Mouse (Mus musculus) heart, embryonic 13.5 days (tissue): Measurements from ENCODE around the gene Ahr. TPM values are rescaled to one million over a fixed set of nuclear protein-coding genes. Genes with fewer than 3 reads are reported as not detected.
A peak's percentile ranks its signal among the peaks of the same experiment; 100 is the strongest.

Experiments
- ATAC-seq: fragments of 200-750 bp; cut with Nextera tagmentation; 2 replicates; pipeline ENCODE4 v1.8.0; 2017; ENCODE audit warnings: moderate TSS enrichment; ENCODE audit not compliant: insufficient number of reproducible peaks, low FRiP score, low TSS enrichment; ENCODE audit errors: extremely low read depth
- H3K27ac ChIP-seq: fragments of 300-500 bp; sonication (generic); replicated peaks from 2 replicates; pipeline ENCODE4 v1.5.1; 2015; ENCODE audit warnings: moderate library complexity, mild to moderate bottlenecking, inconsistent platforms
- H3K27me3 ChIP-seq: fragments of 300-500 bp; sonication (generic); replicated peaks from 2 replicates; pipeline ENCODE4 v1.6.1; 2015; ENCODE audit warnings: mild to moderate bottlenecking, inconsistent platforms
- H3K36me3 ChIP-seq: fragments of 300-500 bp; sonication (generic); 2 replicates; pipeline ENCODE4 v1.6.1; 2015; ENCODE audit warnings: mild to moderate bottlenecking, inconsistent platforms
- H3K4me1 ChIP-seq: fragments of 300-500 bp; sonication (generic); 2 replicates; pipeline ENCODE4 v1.6.1; 2015; ENCODE audit warnings: inconsistent platforms
- H3K4me2 ChIP-seq: fragments of 300-500 bp; sonication (generic); 2 replicates; pipeline ENCODE4 v1.6.1; 2015; ENCODE audit warnings: inconsistent platforms, mild to moderate bottlenecking, moderate library complexity
- H3K4me3 ChIP-seq: fragments of 300-500 bp; sonication (generic); 2 replicates; pipeline ENCODE4 v1.5.1; 2015; ENCODE audit warnings: moderate library complexity, mild to moderate bottlenecking, inconsistent platforms
- H3K9ac ChIP-seq: fragments of 300-500 bp; sonication (generic); 2 replicates; pipeline ENCODE4 v1.6.1; 2015; ENCODE audit warnings: inconsistent platforms, mild to moderate bottlenecking, moderate library complexity
- H3K9me3 ChIP-seq: fragments of 300-500 bp; sonication (generic); 2 replicates; pipeline ENCODE4 v1.6.1; 2016; ENCODE audit warnings: inconsistent platforms
- WGBS: fragments of 180-500 bp; shearing (Covaris S2); methylation state at CpG from one replicate; pipeline ENCODE4 v1.1.7; 2015; ENCODE audit warnings: mixed read lengths; 5-methylcytosine and 5-hydroxymethylcytosine counted together
- polyA plus RNA-seq: library from polyadenylated mRNA; unstranded; fragments of >200 nt; fragmentation: Nextera tagmentation; extraction: Ambion mirVana; gene quantifications from 2 replicates; pipeline ENCODE4 v1.2.1, GENCODE M21; 2015

The Ahr gene
- 1.8 and 1.9 TPM in 2 replicates for polyA plus RNA-seq

GRCm38 (mm10) chr12:35534754-35535236, at the start of gene Ahr:
Gene Ahr, minus strand, starts transcription at chr12:35535038.
- Histone ChIP-seq H3K27ac (no peak within 1 kb of the TSS), H3K9me3 (no peaks in the 10 kb centered on the region), H3K27me3 (no peaks in the 10 kb centered on the region), H3K4me2 (peak within 1 kb of the TSS; percentile 80), H3K36me3 (no peaks in the 10 kb centered on the region), H3K9ac (peak within 1 kb of the TSS; percentile 78), H3K4me1 (0 out of 2 replicates have a peak, but pooled peaks cover 3% of the 10 kb centered on the region), H3K4me3 (peak within 1 kb of the TSS; percentile 60)
- under 1% methylated on average over 41 of the region's 52 CpGs for WGBS
- ATAC-seq = peak; percentile 87

GRCm38 (mm10) chr12:35578826-35579225, 44.0 kb upstream of the Ahr start:
- Histone ChIP-seq H3K36me3 (no peaks in the 10 kb centered on the region), H3K4me2 (no peak overlapping the region), H3K9me3 (no peaks in the 10 kb centered on the region), H3K9ac (no peak overlapping the region), H3K4me1 (peaks cover 4% of the 10 kb centered on the region; the same call in 1 of the 2 replicates), H3K27ac (no peak overlapping the region), H3K4me3 (no peak overlapping the region), H3K27me3 (no peaks in the 10 kb centered on the region)
- ATAC-seq = no peak
- 75% methylated on average over 4 of the region's 4 CpGs for WGBS

- Histone ChIP-seq H3K4me2 (no peak overlapping the region), H3K27me3 (no peaks in the 10 kb centered on the region), H3K9ac (no peak overlapping the region), H3K4me3 (no peak overlapping the region), H3K9me3 (no peaks in the 10 kb centered on the region), H3K36me3 (no peaks in the 10 kb centered on the region), H3K4me1 (peaks cover 4% of the 10 kb centered on the region; the same call in 1 of the 2 replicates), H3K27ac (no peak overlapping the region)
- ATAC-seq = no peak
- 63% methylated on average over 4 of the region's 4 CpGs for WGBS
Measured at GRCm38 (mm10) chr12:35576107-35576506, 41.3 kb upstream of the Ahr start.

- no peak overlapping the region for H3K4me2 ChIP-seq
- H3K27ac ChIP-seq = no peak overlapping the region
- peaks cover 4% of the 10 kb centered on the region; the same call in 1 of the 2 replicates for H3K4me1 ChIP-seq
- ATAC-seq = no peak
- no peaks in the 10 kb centered on the region for H3K9me3 ChIP-seq
- no peak overlapping the region for H3K4me3 ChIP-seq
- 51% methylated on average over 2 of the region's 2 CpGs for WGBS
- H3K36me3 ChIP-seq = no peaks in the 10 kb centered on the region
- no peaks in the 10 kb centered on the region for H3K27me3 ChIP-seq
- H3K9ac ChIP-seq = no peak overlapping the region
Measured at GRCm38 (mm10) chr12:35573713-35574112, 38.9 kb upstream of the Ahr start.

GRCm38 (mm10) chr12:35562826-35563225, 28.0 kb upstream of the Ahr start:
- Histone ChIP-seq H3K4me3 (no peak overlapping the region), H3K4me2 (no peak overlapping the region), H3K9ac (no peak overlapping the region), H3K9me3 (no peaks in the 10 kb centered on the region), H3K27ac (no peak overlapping the region), H3K36me3 (no peaks in the 10 kb centered on the region), H3K27me3 (no peaks in the 10 kb centered on the region), H3K4me1 (no peaks in the 10 kb centered on the region)
- WGBS = 62% methylated on average over 3 of the region's 3 CpGs
- ATAC-seq = no peak

GRCm38 (mm10) chr12:35558868-35559267, 24.0 kb upstream of the Ahr start:
- no peak for ATAC-seq
- Histone ChIP-seq H3K4me2 (no peak overlapping the region), H3K27me3 (no peaks in the 10 kb centered on the region), H3K9ac (no peak overlapping the region), H3K27ac (no peak overlapping the region), H3K4me1 (no peaks in the 10 kb centered on the region), H3K36me3 (no peaks in the 10 kb centered on the region), H3K9me3 (no peaks in the 10 kb centered on the region), H3K4me3 (no peak overlapping the region)
- 70% methylated on average over 2 of the region's 2 CpGs for WGBS

- no peak overlapping the region for H3K4me3 ChIP-seq
- H3K36me3 ChIP-seq = no peaks in the 10 kb centered on the region
- 66% methylated on average over 6 of the region's 6 CpGs for WGBS
- no peaks in the 10 kb centered on the region for H3K4me1 ChIP-seq
- no peaks in the 10 kb centered on the region for H3K27me3 ChIP-seq
- H3K9me3 ChIP-seq = peaks cover 5% of the 10 kb centered on the region
- no peak overlapping the region for H3K27ac ChIP-seq
- H3K9ac ChIP-seq = no peak overlapping the region
- ATAC-seq = no peak
- H3K4me2 ChIP-seq = no peak overlapping the region
Measured at GRCm38 (mm10) chr12:35555925-35556324, 21.1 kb upstream of the Ahr start.

GRCm38 (mm10) chr12:35554309-35554708, 19.5 kb upstream of the Ahr start:
- no peak overlapping the region for H3K4me2 ChIP-seq
- no peak overlapping the region for H3K4me3 ChIP-seq
- peaks cover 7% of the 10 kb centered on the region for H3K9me3 ChIP-seq
- H3K9ac ChIP-seq = no peak overlapping the region
- 71% methylated on average over 4 of the region's 4 CpGs for WGBS
- H3K27ac ChIP-seq = no peak overlapping the region
- no peaks in the 10 kb centered on the region for H3K27me3 ChIP-seq
- no peaks in the 10 kb centered on the region for H3K36me3 ChIP-seq
- ATAC-seq = no peak
- no peaks in the 10 kb centered on the region for H3K4me1 ChIP-seq

- Histone ChIP-seq H3K36me3 (no peaks in the 10 kb centered on the region), H3K9me3 (peaks cover 7% of the 10 kb centered on the region), H3K4me3 (no peak overlapping the region), H3K9ac (no peak overlapping the region), H3K4me1 (no peaks in the 10 kb centered on the region), H3K4me2 (no peak overlapping the region), H3K27me3 (no peaks in the 10 kb centered on the region), H3K27ac (no peak overlapping the region)
- no peak for ATAC-seq
- 58% methylated on average over 3 of the region's 3 CpGs for WGBS
Measured at GRCm38 (mm10) chr12:35553174-35553573, 18.3 kb upstream of the Ahr start.

- Histone ChIP-seq H3K27me3 (no peaks in the 10 kb centered on the region), H3K4me3 (no peak overlapping the region), H3K9me3 (peaks cover 7% of the 10 kb centered on the region), H3K9ac (no peak overlapping the region), H3K27ac (no peak overlapping the region), H3K4me2 (no peak overlapping the region), H3K36me3 (no peaks in the 10 kb centered on the region), H3K4me1 (no peaks in the 10 kb centered on the region)
- no peak for ATAC-seq
Measured at GRCm38 (mm10) chr12:35550299-35550698, 15.5 kb upstream of the Ahr start.

- H3K9me3 ChIP-seq = no peaks in the 10 kb centered on the region
- no peaks in the 10 kb centered on the region for H3K36me3 ChIP-seq
- no peak overlapping the region for H3K4me2 ChIP-seq
- no peaks in the 10 kb centered on the region for H3K27me3 ChIP-seq
- 54% methylated on average over 3 of the region's 3 CpGs for WGBS
- H3K27ac ChIP-seq = no peak overlapping the region
- ATAC-seq = no peak
- no peaks in the 10 kb centered on the region for H3K4me1 ChIP-seq
- H3K4me3 ChIP-seq = no peak overlapping the region
- H3K9ac ChIP-seq = no peak overlapping the region
Measured at GRCm38 (mm10) chr12:35542836-35543235, 8.0 kb upstream of the Ahr start.

- no peaks in the 10 kb centered on the region for H3K4me1 ChIP-seq
- no peak overlapping the region for H3K4me3 ChIP-seq
- 33% methylated on average over 3 of the region's 3 CpGs for WGBS
- H3K4me2 ChIP-seq = no peak overlapping the region
- no peak overlapping the region for H3K9ac ChIP-seq
- ATAC-seq = no peak
- no peak overlapping the region for H3K27ac ChIP-seq
- H3K9me3 ChIP-seq = no peaks in the 10 kb centered on the region
- no peaks in the 10 kb centered on the region for H3K36me3 ChIP-seq
- H3K27me3 ChIP-seq = no peaks in the 10 kb centered on the region
Measured at GRCm38 (mm10) chr12:35538843-35539242, 4.0 kb upstream of the Ahr start.
